Mouse (Mus musculus) G1E (cell line): ENCODE measurements around the gene 1700024G13Rik. TPM values are rescaled to one million over a fixed set of nuclear protein-coding genes. Genes with fewer than 3 reads are reported as not detected.

Experiments
- ATAC-seq: 2 replicates; pipeline ENCODE4 v1.8.0; 2016; ENCODE audit warnings: mild to moderate bottlenecking; ENCODE audit not compliant: insufficient number of reproducible peaks, poor library complexity, low FRiP score, severe bottlenecking; ENCODE audit errors: extremely low read depth
- DNase-seq: peaks from one replicate; pipeline ENCODE4 v3.0.0; 2012; ENCODE audit warnings: low spot score
- H3K27me3 ChIP-seq: 2 replicates; pipeline ENCODE4 v1.6.1; 2012; ENCODE audit warnings: mild to moderate bottlenecking, low read length, inconsistent platforms; ENCODE audit not compliant: insufficient read depth
- H3K36me3 ChIP-seq: replicated peaks from 2 replicates; pipeline ENCODE3; 2012; ENCODE audit warnings: mild to moderate bottlenecking, inconsistent platforms
- H3K4me1 ChIP-seq: 2 replicates; pipeline ENCODE4 v1.6.1; 2012; ENCODE audit warnings: low read depth, low read length, inconsistent platforms, mixed read lengths; ENCODE audit not compliant: insufficient read depth
- H3K4me3 ChIP-seq: 2 replicates; pipeline ENCODE4 v1.5.1; 2012; ENCODE audit warnings: low read depth, mild to moderate bottlenecking, inconsistent platforms, low read length, moderate library complexity, mixed read lengths
- H3K9me3 ChIP-seq: replicated peaks from 2 replicates; pipeline ENCODE4 v1.6.1; 2012; ENCODE audit warnings: inconsistent platforms
- CTCF ChIP-seq: IDR thresholded peaks from 2 replicates; pipeline ENCODE4 v1.5.1; 2012; ENCODE audit warnings: low read depth, low read length, inconsistent platforms, mixed read lengths
- GATA1 ChIP-seq: IDR thresholded peaks from 2 replicates; pipeline ENCODE4 v1.6.1; 2012; ENCODE audit warnings: borderline replicate concordance, low read length, inconsistent platforms, mixed read lengths
- GATA2 ChIP-seq: IDR thresholded peaks from 2 replicates; pipeline ENCODE4 v1.6.1; 2012; ENCODE audit warnings: low read depth, low read length, inconsistent platforms, borderline replicate concordance
- POLR2AphosphoS5 ChIP-seq: IDR thresholded peaks from 2 replicates; pipeline ENCODE4 v1.6.1; 2012; ENCODE audit warnings: low read depth, low read length, inconsistent platforms; ENCODE audit not compliant: insufficient replicate concordance
- TAL1 ChIP-seq: conservative IDR thresholded peaks from 2 replicates; pipeline ENCODE4 v1.6.1; 2012; ENCODE audit warnings: low read depth, low read length, inconsistent platforms, mixed read lengths
- polyA plus RNA-seq: library from polyadenylated mRNA; stranded (reverse); fragments of >175 nt; gene quantifications from 2 replicates; pipeline ENCODE4 v1.2.3, GENCODE M21; 2012
- total RNA-seq, 2 experiments: library from RNA; stranded (forward) in 1 of 2; stranded (reverse) in 1 of 2; fragments of 200-1000 nt in 1 of 2; fragments of >200 nt in 1 of 2; fragmentation: Nextera tagmentation in 1 of 2; gene quantifications; 2 replicates each; pipeline ENCODE4 v1.2.3; 2014 to 2017

1700024G13Rik gene
- total and polyA plus RNA-seq, 3 experiments, result not detected

- Histone ChIP-seq H3K27me3 (peaks cover 9% of the 10 kb centered on the region; the same call in 1 of the 2 replicates), H3K4me3 (no peak overlapping the region), H3K4me1 (no peaks in the 10 kb centered on the region), H3K36me3 (no peaks in the 10 kb centered on the region), H3K9me3 (no peaks in the 10 kb centered on the region)
- ATAC-seq (no peak), DNase-seq (no peak)
- TF ChIP-seq POLR2AphosphoS5 (no peak), GATA2 (no peak), GATA1 (no peak), CTCF (no peak), TAL1 (no peak)
Measured at GRCm38 (mm10) chr14:32381619-32382018, 6.6 kb downstream of the 1700024G13Rik start.

- ATAC-seq (no peak), DNase-seq (no peak)
- H3K9me3 ChIP-seq, result no peaks in the 10 kb centered on the region
- H3K4me1 ChIP-seq, result no peaks in the 10 kb centered on the region
- H3K36me3 ChIP-seq, result no peaks in the 10 kb centered on the region
- peaks cover 6% of the 10 kb centered on the region; the same call in 1 of the 2 replicates for H3K27me3 ChIP-seq
- TF ChIP-seq GATA2, result no peak
- TF ChIP-seq GATA1, result no peak
- TF ChIP-seq CTCF, result no peak
- no peak for TF ChIP-seq TAL1
- TF ChIP-seq POLR2AphosphoS5, result no peak
- no peak overlapping the region for H3K4me3 ChIP-seq
Measured at GRCm38 (mm10) chr14:32381066-32381465, 7.1 kb downstream of the 1700024G13Rik start.

GRCm38 (mm10) chr14:32380099-32380480 is 8.1 kb downstream of the 1700024G13Rik start:
- TF ChIP-seq CTCF, result no peak
- no peak for TF ChIP-seq POLR2AphosphoS5
- TF ChIP-seq GATA1, result no peak
- TF ChIP-seq TAL1, result no peak
- no peaks in the 10 kb centered on the region for H3K4me1 ChIP-seq
- no peaks in the 10 kb centered on the region for H3K36me3 ChIP-seq
- H3K9me3 ChIP-seq, result no peaks in the 10 kb centered on the region
- DNase-seq (no peak), ATAC-seq (no peak)
- H3K27me3 ChIP-seq, result peaks cover 2% of the 10 kb centered on the region; the same call in 1 of the 2 replicates
- H3K4me3 ChIP-seq, result no peak overlapping the region

- Histone ChIP-seq H3K4me3 (no peak overlapping the region), H3K36me3 (no peaks in the 10 kb centered on the region), H3K4me1 (no peaks in the 10 kb centered on the region), H3K9me3 (no peaks in the 10 kb centered on the region), H3K27me3 (no peaks in the 10 kb centered on the region)
- DNase-seq (no peak), ATAC-seq (no peak)
- TF ChIP-seq CTCF, result no peak
- no peak for TF ChIP-seq GATA2
- TF ChIP-seq GATA1, result no peak
- no peak for TF ChIP-seq POLR2AphosphoS5
- no peak for TF ChIP-seq TAL1
Measured at GRCm38 (mm10) chr14:32379395-32380098, 8.6 kb downstream of the 1700024G13Rik start.

GRCm38 (mm10) chr14:32372510-32372909 is 15.7 kb downstream of the 1700024G13Rik start:
- no peak overlapping the region for H3K4me3 ChIP-seq
- no peak for TF ChIP-seq GATA1
- TF ChIP-seq POLR2AphosphoS5, result no peak
- no peak for TF ChIP-seq TAL1
- TF ChIP-seq CTCF, result no peak
- no peak for TF ChIP-seq GATA2
- ATAC-seq (no peak), DNase-seq (no peak)
- H3K36me3 ChIP-seq, result no peaks in the 10 kb centered on the region
- H3K9me3 ChIP-seq, result no peaks in the 10 kb centered on the region
- no peaks in the 10 kb centered on the region for H3K4me1 ChIP-seq
- no peaks in the 10 kb centered on the region for H3K27me3 ChIP-seq

GRCm38 (mm10) chr14:32369756-32370155 is 18.4 kb downstream of the 1700024G13Rik start:
- no peaks in the 10 kb centered on the region for H3K27me3 ChIP-seq
- TF ChIP-seq GATA2 (no peak), TAL1 (no peak), GATA1 (no peak), POLR2AphosphoS5 (no peak), CTCF (no peak)
- H3K4me3 ChIP-seq, result no peak overlapping the region
- no peaks in the 10 kb centered on the region for H3K36me3 ChIP-seq
- DNase-seq (no peak), ATAC-seq (no peak)
- no peaks in the 10 kb centered on the region for H3K9me3 ChIP-seq
- H3K4me1 ChIP-seq, result no peaks in the 10 kb centered on the region
